Comparison of ENCODE assay signal across 15 mouse cellular contexts in genomic region chr9:37546889-37547288, GRCm38 (mm10). TPM values are rescaled to one million over a fixed set of nuclear protein-coding genes. Genes with fewer than 3 reads are reported as not detected.
DNase-seq lines count a peak whose midpoint lies in the region; ATAC-seq and TF ChIP-seq lines count a peak whose summit lies in the region.
"Had no signal": no experiment of that assay in that cellular context is flagged by ENCODE, and none has a peak within 500 bp of the region (broad histone marks: within the 10 kb centered on the region; RNA-seq: fewer than 3 reads in every experiment).

No protein-coding gene starts in this region.

- no peak overlapping the region for H3K27ac ChIP-seq in intestine, postnatal 0 days (ENCODE audit: low read depth, low read length)
- no peak overlapping the region for H3K27ac ChIP-seq in intestine, embryonic 16.5 days (ENCODE audit: low read length)
- no peak overlapping the region for H3K27ac ChIP-seq in lung, embryonic 14.5 days (ENCODE audit: low read depth)
- H3K27ac ChIP-seq in CH12.LX (ENCODE audit: insufficient read depth, low read depth), result no peak overlapping the region
- H3K27ac ChIP-seq: embryonic facial prominence, embryonic 15.5 days; heart, embryonic 10.5 days; midbrain, embryonic 10.5 days; neural tube, embryonic 15.5 days had no signal

- H3K4me2 ChIP-seq in intestine, postnatal 0 days (replicated peaks; ENCODE audit: low read depth), result no peak overlapping the region
- no peak overlapping the region for H3K4me2 ChIP-seq in intestine, embryonic 16.5 days (ENCODE audit: low read depth, low read length)
- no peak overlapping the region for H3K4me2 ChIP-seq in lung, embryonic 14.5 days
- no peak overlapping the region for H3K4me2 ChIP-seq in CH12.LX (ENCODE audit: insufficient read depth, low read depth, poor library complexity, severe bottlenecking)
- H3K4me2 ChIP-seq: embryonic facial prominence, embryonic 15.5 days; neural tube, embryonic 15.5 days had no signal

- H3K27me3 ChIP-seq in intestine, postnatal 0 days (replicated peaks; ENCODE audit: control insufficient read depth, insufficient read depth, low read length), result peaks cover 29% of the 10 kb centered on the region
- peaks cover 38% of the 10 kb centered on the region for H3K27me3 ChIP-seq in intestine, embryonic 16.5 days (replicated peaks; ENCODE audit: control insufficient read depth, insufficient read depth, low read length)
- H3K27me3 ChIP-seq in lung, embryonic 14.5 days (ENCODE audit: insufficient read depth, low read length), result peaks cover 33% of the 10 kb centered on the region
- peaks cover 16% of the 10 kb centered on the region for H3K27me3 ChIP-seq in CH12.LX (replicated peaks)

- no peaks in the 10 kb centered on the region for H3K9me3 ChIP-seq in intestine, postnatal 0 days (ENCODE audit: control insufficient read depth)
- H3K9me3 ChIP-seq in intestine, embryonic 16.5 days (ENCODE audit: control insufficient read depth, low read length), result no peaks in the 10 kb centered on the region
- H3K9me3 ChIP-seq in lung, embryonic 14.5 days (ENCODE audit: low read depth, low read length), result no peaks in the 10 kb centered on the region
- no peaks in the 10 kb centered on the region for H3K9me3 ChIP-seq in CH12.LX (replicated peaks; ENCODE audit: low read length)
- H3K9me3 ChIP-seq: embryonic facial prominence, embryonic 15.5 days; heart, embryonic 10.5 days; midbrain, embryonic 10.5 days; neural tube, embryonic 15.5 days had no signal

- DNase-seq in lung, embryonic 14.5 days, result no peak
- no peak for DNase-seq in lung, adult 2 months
- DNase-seq in CH12.LX (ENCODE audit: extremely low read depth), result no peak
- peak; percentile 9 for DNase-seq in adipocyte (ENCODE audit: low spot score)
- no peak for DNase-seq in spleen, postnatal 14 days (ENCODE audit: low spot score in 2 of 2)
- DNase-seq: adrenal gland, adult 8-10 months; heart, postnatal 36 days; left cerebral cortex, postnatal 4 days had no signal

- no peak for ATAC-seq in intestine, postnatal 0 days
- no peak for ATAC-seq in intestine, embryonic 16.5 days
- ATAC-seq in lung, embryonic 14.5 days (ENCODE audit: insufficient read depth), result no peak
- ATAC-seq in frontal cortex, adult (ENCODE audit: low TSS enrichment), result no peak

- TF ChIP-seq CTCF in intestine, postnatal 0 days (IDR thresholded peaks at IDR 0.05; ENCODE audit: low read depth), result peak; percentile 37
- peak; percentile 37 for TF ChIP-seq CTCF in lung, embryonic 14.5 days (IDR thresholded peaks at IDR 0.05; ENCODE audit: low read depth)
- no peak for TF ChIP-seq CTCF in lung, adult 2 months (IDR thresholded peaks at IDR 0.05; ENCODE audit: insufficient read depth, low read length)
- peak in 1 of 2 experiments; percentile 56; a peak in 2 of 4 replicates for TF ChIP-seq CTCF in CH12.LX (conservative IDR thresholded peaks at IDR 0.05 in 1 of 2, IDR thresholded peaks at IDR 0.05 in 1 of 2; ENCODE audit: low read depth in 2 of 2, low read length in 2 of 2)

- H3K79me2 ChIP-seq in CH12.LX (replicated peaks; ENCODE audit: control insufficient read depth, extremely low read depth, insufficient read depth, poor library complexity, severe bottlenecking), result no peaks in the 10 kb centered on the region

- H3K4me1 ChIP-seq in intestine, postnatal 0 days (replicated peaks; ENCODE audit: control insufficient read depth, insufficient read depth, low read length), result 0 out of 2 replicates have a peak, but pooled peaks cover 4% of the 10 kb centered on the region
- H3K4me1 ChIP-seq in intestine, embryonic 16.5 days (ENCODE audit: control insufficient read depth, insufficient read depth, low read length), result peaks cover 10% of the 10 kb centered on the region
- 0 out of 2 replicates have a peak, but pooled peaks cover 6% of the 10 kb centered on the region for H3K4me1 ChIP-seq in lung, embryonic 14.5 days (ENCODE audit: insufficient read depth)
- H3K4me1 ChIP-seq in lung, adult 2 months (ENCODE audit: control insufficient read depth, insufficient read depth, low read length), result peaks cover 13% of the 10 kb centered on the region
- H3K4me1 ChIP-seq in CH12.LX (ENCODE audit: control insufficient read depth in 1 of 2, insufficient read depth in 2 of 2), result peaks cover 5 to 18% of the 10 kb centered on the region in 2 experiments

- peak; percentile 17 for TF ChIP-seq RAD21 in CH12.LX (IDR thresholded peaks at IDR 0.05; ENCODE audit: low read depth, low read length)

- H3K9ac ChIP-seq in intestine, postnatal 0 days (ENCODE audit: low read depth, low read length), result no peak overlapping the region
- H3K9ac ChIP-seq in intestine, embryonic 16.5 days (ENCODE audit: low read depth, low read length), result no peak overlapping the region
- no peak overlapping the region for H3K9ac ChIP-seq in lung, embryonic 14.5 days
- H3K9ac ChIP-seq in CH12.LX (ENCODE audit: insufficient read depth, low read depth), result no peak overlapping the region
- H3K9ac ChIP-seq: embryonic facial prominence, embryonic 15.5 days; neural tube, embryonic 15.5 days had no signal

- dilution Hi-C loops in CH12.LX (cut with MboI; ENCODE audit: extremely low pct_ligation_motif_present, extremely low pct_unique_long_range_greater_than_20kb, low sequenced_read_pairs), result no loop called here

- TF ChIP-seq POLR2A in lung, adult 2 months (IDR thresholded peaks at IDR 0.05; ENCODE audit: borderline replicate concordance, extremely low read depth, low read depth, low read length), result no peak
- TF ChIP-seq POLR2A in CH12.LX (IDR thresholded peaks at IDR 0.05; ENCODE audit: low read depth, low read length), result no peak

- 91% methylated on average over 1 of the region's 1 CpGs for WGBS in intestine, postnatal 0 days
- WGBS in intestine, embryonic 16.5 days, result 70% methylated on average over 1 of the region's 1 CpGs
- WGBS in lung, embryonic 14.5 days, result 86% methylated on average over 1 of the region's 1 CpGs
- 46% methylated on average over 1 of the region's 1 CpGs for WGBS in lung, adult 2 months

- no peaks in the 10 kb centered on the region for H3K36me3 ChIP-seq in intestine, postnatal 0 days (ENCODE audit: control insufficient read depth, insufficient read depth)
- H3K36me3 ChIP-seq in intestine, embryonic 16.5 days (ENCODE audit: control insufficient read depth, insufficient read depth, low read length), result no peaks in the 10 kb centered on the region
- no peaks in the 10 kb centered on the region for H3K36me3 ChIP-seq in lung, embryonic 14.5 days (ENCODE audit: insufficient read depth)
- no peaks in the 10 kb centered on the region for H3K36me3 ChIP-seq in CH12.LX (replicated peaks in 1 of 2; ENCODE audit: control insufficient read depth in 1 of 2, insufficient read depth in 1 of 2, low read length in 1 of 2)
- H3K36me3 ChIP-seq: embryonic facial prominence, embryonic 15.5 days; heart, embryonic 10.5 days; midbrain, embryonic 10.5 days; neural tube, embryonic 15.5 days had no signal

- in situ Hi-C loops in CH12.LX (cut with MboI; ENCODE audit: low pct_ligation_motif_present, low pct_unique_long_range_greater_than_20kb, low sequenced_read_pairs), result loop anchor here (10.0 kb wide), 2 partner anchors 78 to 122 kb away; no protein-coding TSS in a partner anchor

- TF ChIP-seq EP300 in CH12.LX (IDR thresholded peaks at IDR 0.05; ENCODE audit: low read length), result no peak

- no peak overlapping the region for H3K4me3 ChIP-seq in intestine, postnatal 0 days (ENCODE audit: low read depth, low read length)
- H3K4me3 ChIP-seq in intestine, embryonic 16.5 days (ENCODE audit: low read length), result no peak overlapping the region
- H3K4me3 ChIP-seq in lung, embryonic 14.5 days (ENCODE audit: low read depth, low read length), result no peak overlapping the region
- H3K4me3 ChIP-seq in lung, adult 2 months (replicated peaks; ENCODE audit: extremely low read depth, low read depth, low read length), result no peak overlapping the region
- H3K4me3 ChIP-seq in CH12.LX (replicated peaks in 1 of 3; ENCODE audit: low read depth in 2 of 3, low read length in 2 of 3, poor library complexity in 1 of 3), result no peak overlapping the region
- H3K4me3 ChIP-seq: embryonic facial prominence, embryonic 15.5 days; heart, embryonic 10.5 days; midbrain, embryonic 10.5 days; neural tube, embryonic 15.5 days had no signal

RNA-seq across cellular contexts. Expression of gene Nrgn, which starts 5.8 kb away (rescaled TPM):
- 1.2 and 1.9 TPM in 2 replicates for polyA plus RNA-seq in intestine, postnatal 0 days (2015; fragmentation: Nextera tagmentation; extraction: Ambion mirVana)
- 2.2 and 2.3 TPM in 2 replicates for polyA plus RNA-seq in intestine, embryonic 16.5 days (2015; fragmentation: Nextera tagmentation; extraction: Ambion mirVana)
- polyA plus RNA-seq in lung, embryonic 14.5 days (2014; fragmentation: Nextera tagmentation; extraction: Ambion mirVana), result 6.0 and 7.2 TPM in 2 replicates
- polyA plus RNA-seq in lung, adult 2 months (2012; rRNA removed), result 19.8 and 20.2 TPM in 2 replicates
- total RNA-seq in CH12.LX (2012; rRNA removed) (0.42 and 0.50 TPM in 2 replicates), CH12.LX (2014; rRNA removed) (not detected in 2 replicates)
- polyA plus RNA-seq in CH12.LX (2012; ENCODE audit: insufficient read length, low read depth), result 3.6 and 4.1 TPM in 2 replicates

RNA-seq across cellular contexts. Expression of gene Vsig2, which starts 7.8 kb away (rescaled TPM):
- polyA plus RNA-seq in intestine, postnatal 0 days (2015; fragmentation: Nextera tagmentation; extraction: Ambion mirVana), result 6.1 and 10.3 TPM in 2 replicates
- 1.5 and 3.1 TPM in 2 replicates for polyA plus RNA-seq in intestine, embryonic 16.5 days (2015; fragmentation: Nextera tagmentation; extraction: Ambion mirVana)
- 17.0 and 18.8 TPM in 2 replicates for polyA plus RNA-seq in lung, embryonic 14.5 days (2014; fragmentation: Nextera tagmentation; extraction: Ambion mirVana)
- polyA plus RNA-seq in lung, adult 2 months (2012; rRNA removed), result 60.7 and 63.3 TPM in 2 replicates
- total RNA-seq in CH12.LX (2012; rRNA removed) (not detected in 2 replicates), CH12.LX (2014; rRNA removed) (not detected in 2 replicates)
- not detected in 2 replicates for polyA plus RNA-seq in CH12.LX (2012; ENCODE audit: insufficient read length, low read depth)

RNA-seq across cellular contexts. Expression of gene Siae, which starts 8.6 kb away (rescaled TPM):
- 15.0 and 22.1 TPM in 2 replicates for polyA plus RNA-seq in intestine, postnatal 0 days (2015; fragmentation: Nextera tagmentation; extraction: Ambion mirVana)
- polyA plus RNA-seq in intestine, embryonic 16.5 days (2015; fragmentation: Nextera tagmentation; extraction: Ambion mirVana), result 16.6 and 20.5 TPM in 2 replicates
- 11.4 and 12.2 TPM in 2 replicates for polyA plus RNA-seq in lung, embryonic 14.5 days (2014; fragmentation: Nextera tagmentation; extraction: Ambion mirVana)
- 6.2 and 9.3 TPM in 2 replicates for polyA plus RNA-seq in lung, adult 2 months (2012; rRNA removed)
- total RNA-seq in CH12.LX (2012; rRNA removed) (5.7 and 8.6 TPM in 2 replicates), CH12.LX (2014; rRNA removed) (5.9 and 6.2 TPM in 2 replicates)
- 7.4 and 7.9 TPM in 2 replicates for polyA plus RNA-seq in CH12.LX (2012; ENCODE audit: insufficient read length, low read depth)

RNA-seq across cellular contexts. Expression of gene Esam, which starts 19.0 kb away (rescaled TPM):
- polyA plus RNA-seq in intestine, postnatal 0 days (2015; fragmentation: Nextera tagmentation; extraction: Ambion mirVana), result 27.5 and 28.6 TPM in 2 replicates
- polyA plus RNA-seq in intestine, embryonic 16.5 days (2015; fragmentation: Nextera tagmentation; extraction: Ambion mirVana), result 49.2 and 49.4 TPM in 2 replicates
- 149 and 152 TPM in 2 replicates for polyA plus RNA-seq in lung, embryonic 14.5 days (2014; fragmentation: Nextera tagmentation; extraction: Ambion mirVana)
- polyA plus RNA-seq in lung, adult 2 months (2012; rRNA removed), result 229 and 240 TPM in 2 replicates
- 0.08 and 0.21 TPM in 2 replicates for total RNA-seq in CH12.LX (2012; rRNA removed)
- total RNA-seq in CH12.LX (2014; rRNA removed), result 0.24 and 0.42 TPM in 2 replicates
- 0.18 and 0.37 TPM in 2 replicates for polyA plus RNA-seq in CH12.LX (2012; ENCODE audit: insufficient read length, low read depth)

RNA-seq across cellular contexts. Expression of gene Msantd2, which starts 57.8 kb away (rescaled TPM):
- 7.4 and 8.8 TPM in 2 replicates for polyA plus RNA-seq in intestine, postnatal 0 days (2015; fragmentation: Nextera tagmentation; extraction: Ambion mirVana)
- 8.1 and 10.9 TPM in 2 replicates for polyA plus RNA-seq in intestine, embryonic 16.5 days (2015; fragmentation: Nextera tagmentation; extraction: Ambion mirVana)
- 32.4 and 35.7 TPM in 2 replicates for polyA plus RNA-seq in lung, embryonic 14.5 days (2014; fragmentation: Nextera tagmentation; extraction: Ambion mirVana)
- 22.9 and 28.5 TPM in 2 replicates for polyA plus RNA-seq in lung, adult 2 months (2012; rRNA removed)
- total RNA-seq in CH12.LX (2012; rRNA removed) (14.2 and 16.8 TPM in 2 replicates), CH12.LX (2014; rRNA removed) (13.8 and 15.5 TPM in 2 replicates)
- 9.5 and 11.9 TPM in 2 replicates for polyA plus RNA-seq in CH12.LX (2012; ENCODE audit: insufficient read length, low read depth)
